Mouse (Mus musculus) MEL-GATA-1-ER (cell line): ENCODE results near the gene Rapgef5.

Source experiments
- DNase-seq: peaks from one replicate; pipeline ENCODE4 v3.0.0-alpha.2; 2012; ENCODE audit warnings: low read depth; ENCODE audit errors: extremely low read depth

The Rapgef5 gene

GRCm38 (mm10) chr12:117669610-117670400, 153.5 kb downstream of the Rapgef5 start:
- DNase-seq: no peak

GRCm38 (mm10) chr12:117673188-117673587, 156.9 kb downstream of the Rapgef5 start:
- DNase-seq: no peak

- no peak for DNase-seq
These were observed 158.2 kb downstream of the Rapgef5 start for GRCm38 (mm10) chr12:117674511-117674910.

GRCm38 (mm10) chr12:117676265-117676664, 160.0 kb downstream of the Rapgef5 start:
- DNase-seq: no peak

- DNase-seq: no peak
These were observed 162.6 kb downstream of the Rapgef5 start for GRCm38 (mm10) chr12:117678916-117679315.

GRCm38 (mm10) chr12:117679795-117680194, 163.5 kb downstream of the Rapgef5 start:
- DNase-seq: no peak

GRCm38 (mm10) chr12:117681273-117681672, 165.0 kb downstream of the Rapgef5 start:
- DNase-seq: no peak

- DNase-seq: no peak
These were observed 167.1 kb downstream of the Rapgef5 start for GRCm38 (mm10) chr12:117683377-117683776.

- DNase-seq: no peak
These were observed 167.7 kb downstream of the Rapgef5 start for GRCm38 (mm10) chr12:117683984-117684383.

GRCm38 (mm10) chr12:117684788-117685187, 168.5 kb downstream of the Rapgef5 start:
- no peak for DNase-seq

- no peak for DNase-seq
These were observed 169.1 kb downstream of the Rapgef5 start for GRCm38 (mm10) chr12:117685336-117685735.

GRCm38 (mm10) chr12:117686732-117687131, 170.5 kb downstream of the Rapgef5 start:
- no peak for DNase-seq

GRCm38 (mm10) chr12:117688655-117689548, 172.6 kb downstream of the Rapgef5 start:
- no peak for DNase-seq

GRCm38 (mm10) chr12:117691336-117691735, 175.1 kb downstream of the Rapgef5 start:
- DNase-seq: no peak

- no peak for DNase-seq
These were observed 176.5 kb downstream of the Rapgef5 start for GRCm38 (mm10) chr12:117692775-117693174.

- DNase-seq: no peak
These were observed 183.8 kb downstream of the Rapgef5 start for GRCm38 (mm10) chr12:117699950-117700665.

GRCm38 (mm10) chr12:117700927-117701326, 184.6 kb downstream of the Rapgef5 start:
- DNase-seq: no peak

- no peak for DNase-seq
These were observed 186.0 kb downstream of the Rapgef5 start for GRCm38 (mm10) chr12:117702291-117702690.

- no peak for DNase-seq
These were observed 186.6 kb downstream of the Rapgef5 start for GRCm38 (mm10) chr12:117702928-117703327.

GRCm38 (mm10) chr12:117703413-117703812, 187.1 kb downstream of the Rapgef5 start:
- DNase-seq: no peak

- DNase-seq: no peak
These were observed 189.0 kb downstream of the Rapgef5 start for GRCm38 (mm10) chr12:117705308-117705707.

GRCm38 (mm10) chr12:117709280-117709679, 193.0 kb downstream of the Rapgef5 start:
- no peak for DNase-seq
